Mouse (Mus musculus) cortical plate, adult 2 months (tissue): Measurements from ENCODE around the gene Fars2.

Experiments used
- CTCF ChIP-seq: fragments of 200-500 bp; IDR thresholded peaks from 2 replicates; pipeline ENCODE4 v1.5.1; 2011; ENCODE audit warnings: mild to moderate bottlenecking, control low read depth, low read length; ENCODE audit not compliant: insufficient read depth; ENCODE audit errors: extremely low read depth
- POLR2A ChIP-seq: fragments of 200-500 bp; IDR thresholded peaks from 2 replicates; pipeline ENCODE4 v1.6.1; 2011; ENCODE audit warnings: mild to moderate bottlenecking, low read length, control low read depth; ENCODE audit not compliant: insufficient read depth; ENCODE audit errors: extremely low read depth

DNA sequence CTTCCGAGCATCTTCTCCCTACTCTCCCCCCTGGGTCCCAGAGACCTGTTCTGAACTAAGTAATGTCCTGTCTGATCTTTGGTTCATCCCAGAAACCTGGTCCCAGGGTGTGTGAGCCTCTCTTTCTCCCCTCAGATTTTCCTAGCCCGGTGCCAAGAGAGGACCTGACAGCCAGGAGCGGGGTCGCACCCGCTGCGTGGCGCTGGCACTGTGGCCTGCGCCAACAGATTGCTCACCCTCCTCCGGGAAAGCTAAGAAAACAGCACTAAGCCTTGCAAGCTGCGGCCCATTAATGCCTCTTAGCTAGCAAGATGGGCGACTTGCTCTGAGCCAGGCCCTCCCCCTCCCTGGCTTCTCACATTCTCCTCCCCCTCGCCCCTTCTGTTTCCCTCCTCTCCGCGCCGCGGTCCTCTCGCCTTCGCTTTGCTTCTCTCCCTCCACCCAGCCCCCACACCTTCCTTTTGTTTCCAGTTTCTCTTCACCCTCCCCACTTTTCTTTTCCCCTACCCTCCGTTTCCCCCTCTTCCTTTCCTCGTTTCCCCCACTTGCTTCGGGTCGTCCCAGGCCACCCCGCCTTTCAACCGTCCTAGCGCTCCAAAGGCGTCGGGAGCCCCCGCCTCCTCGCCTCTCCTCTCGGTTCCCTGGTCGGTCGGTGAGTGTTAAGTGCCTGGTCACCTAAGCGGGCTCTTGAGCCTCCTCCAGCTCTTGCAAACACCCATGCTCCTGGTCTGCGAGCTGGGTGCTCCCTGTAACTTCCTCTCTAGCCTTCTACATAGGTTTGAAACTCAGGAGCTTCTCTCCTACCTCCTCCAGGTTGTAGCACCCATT, 610.0 kb downstream of the Fars2 start:
- no peak for TF ChIP-seq CTCF
- peak; percentile 67 for TF ChIP-seq POLR2A
